Mouse (Mus musculus) bone marrow, adult 2 months (tissue): ENCODE data around the gene Minpp1.

Source experiments
- CTCF ChIP-seq: fragments of 200-500 bp; IDR thresholded peaks from 2 replicates; pipeline ENCODE4 v1.5.1; 2011; ENCODE audit warnings: low read length, control low read depth; ENCODE audit not compliant: control insufficient read depth, insufficient read depth
- POLR2A ChIP-seq: fragments of 200-500 bp; IDR thresholded peaks from 2 replicates; pipeline ENCODE4 v1.6.1; 2011; ENCODE audit warnings: low read depth, mild to moderate bottlenecking, control low read depth, low read length, borderline replicate concordance; ENCODE audit not compliant: control insufficient read depth

GRCm38 (mm10) chr19:32439356-32439755, 46.2 kb upstream of the Minpp1 start:
- TF ChIP-seq POLR2A (no peak), CTCF (no peak)
